In genomic region chr6:7555688-7556476, GRCm38 (mm10) we compare ENCODE assay signal across 11 mouse cellular contexts. TPM values are rescaled to one million over a fixed set of nuclear protein-coding genes. Genes with fewer than 3 reads are reported as not detected.
DNase-seq lines count a peak whose midpoint lies in the region; ATAC-seq lines count a peak whose summit lies in the region.
"Had no signal": no experiment of that assay in that cellular context is flagged by ENCODE, and none has a peak within 500 bp of the region (broad histone marks: within the 10 kb centered on the region; RNA-seq: fewer than 3 reads in every experiment).

No protein-coding gene starts in this region.

- WGBS in heart, embryonic 13.5 days, result 2% methylated on average over 25 of the region's 25 CpGs
- 2% methylated on average over 25 of the region's 25 CpGs for WGBS in hindbrain, embryonic 15.5 days
- 1% methylated on average over 25 of the region's 25 CpGs for WGBS in neural tube, embryonic 12.5 days

- ATAC-seq in heart, embryonic 13.5 days (ENCODE audit: extremely low read depth, insufficient number of reproducible peaks, low FRiP score, low TSS enrichment), result no peak
- peak; percentile 62 for ATAC-seq in hindbrain, embryonic 15.5 days (ENCODE audit: low FRiP score, low read depth)
- peak; percentile 52; the same call in 1 of the 2 replicates for ATAC-seq in neural tube, embryonic 12.5 days (ENCODE audit: low FRiP score, low read depth)

- H3K9ac ChIP-seq in heart, embryonic 13.5 days, result no peak overlapping the region
- peak overlapping the region; percentile 28; the same call in 1 of the 2 replicates for H3K9ac ChIP-seq in hindbrain, embryonic 15.5 days
- no peak overlapping the region for H3K9ac ChIP-seq in neural tube, embryonic 12.5 days

- intact Hi-C loops in left cerebral cortex, postnatal 4 days (cut with DNase I), result no loop called here

- peak overlapping the region; percentile 45 for H3K4me3 ChIP-seq in heart, embryonic 13.5 days
- H3K4me3 ChIP-seq in hindbrain, embryonic 15.5 days, result peak overlapping the region; percentile 51
- peak overlapping the region; percentile 36 for H3K4me3 ChIP-seq in neural tube, embryonic 12.5 days

- no peaks in the 10 kb centered on the region for H3K36me3 ChIP-seq in heart, embryonic 13.5 days
- no peaks in the 10 kb centered on the region for H3K36me3 ChIP-seq in hindbrain, embryonic 15.5 days
- H3K36me3 ChIP-seq in neural tube, embryonic 12.5 days, result no peaks in the 10 kb centered on the region

- H3K4me1 ChIP-seq in heart, embryonic 13.5 days, result peaks cover 17% of the 10 kb centered on the region
- H3K4me1 ChIP-seq in hindbrain, embryonic 15.5 days (replicated peaks), result peaks cover 25% of the 10 kb centered on the region
- peaks cover 15% of the 10 kb centered on the region for H3K4me1 ChIP-seq in neural tube, embryonic 12.5 days

- DNase-seq in heart, postnatal 4 days, result no peak
- DNase-seq in embryo, embryonic 10.5 days (ENCODE audit: low spot score), result peak; percentile 39
- no peak for DNase-seq in left cerebral cortex, postnatal 4 days
- no peak for DNase-seq in spleen, adult 18-20 months
- no peak for DNase-seq in layer of hippocampus, adult 9-10 months (ENCODE audit: low spot score)
- DNase-seq: adrenal gland, postnatal 36 days had no signal

- no peak overlapping the region for H3K27ac ChIP-seq in heart, embryonic 13.5 days (replicated peaks)
- no peak overlapping the region for H3K27ac ChIP-seq in hindbrain, embryonic 15.5 days (replicated peaks)
- no peak overlapping the region for H3K27ac ChIP-seq in neural tube, embryonic 12.5 days

- peak overlapping the region; percentile 69 for H3K4me2 ChIP-seq in heart, embryonic 13.5 days
- peak overlapping the region; percentile 86 for H3K4me2 ChIP-seq in hindbrain, embryonic 15.5 days
- H3K4me2 ChIP-seq in neural tube, embryonic 12.5 days (replicated peaks), result peak overlapping the region; percentile 78

- peaks cover 50% of the 10 kb centered on the region for H3K27me3 ChIP-seq in heart, embryonic 13.5 days (replicated peaks)
- H3K27me3 ChIP-seq in hindbrain, embryonic 15.5 days, result peaks cover 35% of the 10 kb centered on the region
- H3K27me3 ChIP-seq in neural tube, embryonic 12.5 days (replicated peaks), result peaks cover 37% of the 10 kb centered on the region

- no peaks in the 10 kb centered on the region for H3K9me3 ChIP-seq in heart, embryonic 13.5 days
- no peaks in the 10 kb centered on the region for H3K9me3 ChIP-seq in hindbrain, embryonic 15.5 days
- no peaks in the 10 kb centered on the region for H3K9me3 ChIP-seq in neural tube, embryonic 12.5 days

RNA-seq across cellular contexts. Expression of gene Tac1, which starts 1.2 kb away (rescaled TPM):
- 0.36 and 0.48 TPM in 2 replicates for polyA plus RNA-seq in heart, embryonic 13.5 days (2015; fragmentation: Nextera tagmentation; extraction: Ambion mirVana)
- total RNA-seq in heart, postnatal 4 days (2021), result not detected
- polyA plus RNA-seq in hindbrain, embryonic 15.5 days (2015; fragmentation: Nextera tagmentation; extraction: Ambion mirVana), result 134 and 150 TPM in 2 replicates
- 27.5 and 29.4 TPM in 2 replicates for polyA plus RNA-seq in neural tube, embryonic 12.5 days (2016; fragmentation: Nextera tagmentation; extraction: Ambion mirVana)
- 10 to 100 TPM; 14.8 to 19.7 TPM for total RNA-seq in left cerebral cortex, postnatal 4 days (2021)
- total RNA-seq: liver, adult 2 months had no signal
- polyA plus RNA-seq: C2C12; liver, adult 2 months had no signal

Comparison
In these comparisons a context has a peak if more than half of its experiments do, and no peak if none do; other contexts are left out.
1. RNA of gene Tac1, which starts 1.2 kb away (polyA plus RNA-seq): 134 to 150 TPM in hindbrain, embryonic 15.5 days and 27.5 to 29.4 TPM in neural tube, embryonic 12.5 days; 0.36 to 0.48 TPM in heart, embryonic 13.5 days; every median in the first group is over 10 times any median in the second.
2. Peak in every context shown above with its lines, with median percentiles within 50 percentile points of each other: H3K4me2 ChIP-seq and H3K4me3 ChIP-seq.